In genomic region chr12:110764531-110764930, GRCm38 (mm10) we compare ENCODE assay signal across 26 mouse cellular contexts. TPM values are rescaled to one million over a fixed set of nuclear protein-coding genes. Genes with fewer than 3 reads are reported as not detected.
DNase-seq lines count a peak whose midpoint lies in the region; ATAC-seq and TF ChIP-seq lines count a peak whose summit lies in the region.
"Had no signal": no experiment of that assay in that cellular context is flagged by ENCODE, and none has a peak within 500 bp of the region (broad histone marks: within the 10 kb centered on the region; RNA-seq: fewer than 3 reads in every experiment).

No protein-coding gene starts in this region.

- H3K4me3 ChIP-seq in macrophage (ENCODE audit: inconsistent target), result no peak overlapping the region
- H3K4me3 ChIP-seq in gastrocnemius, adult 2 months, result no peak overlapping the region
- H3K4me3 ChIP-seq: erythroblast, embryonic 14.5 days; heart, adult 2 months; heart, embryonic 12.5 days; left cerebral cortex, adult 2 months; limb, embryonic 12.5 days had no signal

- no peaks in the 10 kb centered on the region for H3K36me3 ChIP-seq in macrophage (ENCODE audit: inconsistent target)
- H3K36me3 ChIP-seq: limb, embryonic 12.5 days had no signal

- no peak for TF ChIP-seq CTCF in gastrocnemius, adult 2 months (IDR thresholded peaks at IDR 0.05)

- ATAC-seq in neutrophil, adult 5-6 weeks (ENCODE audit: extremely low read depth, insufficient number of reproducible peaks, low FRiP score, poor library complexity, severe bottlenecking), result peak; percentile 71
- ATAC-seq: intestine, postnatal 0 days had no signal

- intact Hi-C loops in gastrocnemius, adult 2 months (cut with DNase I), result no loop called here

- peak; percentile 63 for DNase-seq in 416B (ENCODE audit: low read depth)
- peak; percentile 17 for DNase-seq in T-cell, adult 2 months (ENCODE audit: low spot score)
- no peak for DNase-seq in kidney, adult 11 months
- DNase-seq in frontal cortex, postnatal 10 days (ENCODE audit: low spot score in 2 of 2), result no peak
- no peak for DNase-seq in gastrocnemius, adult 2 months
- DNase-seq: adrenal gland, postnatal 14 days; cerebellum, adult 11-12 months; cerebellum, adult 9-11 months; gastrocnemius, postnatal 36 days; heart, postnatal 4 days; kidney, postnatal 14 days; lung, postnatal 36 days; midbrain, embryonic 14.5 days; right cerebral cortex, adult 18-20 months; thymus, adult 2 months; thymus, postnatal 36 days had no signal

- 19% methylated on average over 5 of the region's 5 CpGs for WGBS in macrophage (ENCODE audit: missing documents)

- H3K79me2 ChIP-seq in macrophage (ENCODE audit: inconsistent target), result peaks cover 86% of the 10 kb centered on the region

- H3K27ac ChIP-seq in macrophage, result peak overlapping the region; percentile 54
- no peak overlapping the region for H3K27ac ChIP-seq in gastrocnemius, adult 2 months
- H3K27ac ChIP-seq: heart, adult 2 months; hindbrain, embryonic 14.5 days; left cerebral cortex, adult 2 months; limb, embryonic 12.5 days; stomach, postnatal 0 days had no signal

RNA-seq across cellular contexts. Expression of gene Wdr20, which starts 26.8 kb away (rescaled TPM):
- 100 to 1,000 TPM in 2 of 26 experiments, 10 to 100 TPM in 24; 58.6 to 114 (median 80.3) TPM for total RNA-seq in macrophage (2018; cell fraction: chromatin; rRNA removed)
- total RNA-seq in macrophage (2018; cell fraction: cytosol; rRNA removed), result 10 to 100 TPM; 13.3 to 23.3 (median 17.3) TPM
- 10 to 100 TPM; 38.9 to 88.2 (median 61.7) TPM for total RNA-seq in macrophage (2018; cell fraction: nucleus; rRNA removed)
- 20.2 to 22.2 TPM (median 20.6 TPM) in 3 replicates for polyA plus RNA-seq in macrophage (2018)
- total RNA-seq in neutrophil, adult 5-6 weeks (2017), result 59.0 and 63.6 TPM in 2 replicates
- total RNA-seq in gastrocnemius, adult 2 months (2021), result 10 to 100 TPM; 18.9 to 22.0 TPM

Comparison
In these comparisons a context has a peak if more than half of its experiments do, and no peak if none do; other contexts are left out.
1. DNase-seq: peak in 416B (single experiment) and T-cell, adult 2 months (single experiment); none in kidney, adult 11 months (single experiment), frontal cortex, postnatal 10 days (0 of 2) and gastrocnemius, adult 2 months (single experiment).